Mouse (Mus musculus): ENCODE data around the gene Scn4b. TPM values are rescaled to one million over a fixed set of nuclear protein-coding genes. Genes with fewer than 3 reads are reported as not detected.

Gene Scn4b
- 0.17 and 0.30 TPM in 2 replicates for polyA plus RNA-seq (2012; rRNA removed)

GRCm38 (mm10) chr9:45138191-45139032 is at the start of gene Scn4b:
Scn4b (plus strand) TSS chr9:45138395.

GRCm38 (mm10) chr9:45117741-45118431 is 20.3 kb upstream of the Scn4b start, which contains the start of gene Scn2b:
Scn2b (plus strand) TSS chr9:45117782.

GRCm38 (mm10) chr9:45181770-45182169 is 43.6 kb downstream of the Scn4b start, which contains the start of gene BC049352:
BC049352 (plus strand) TSS chr9:45182007.

Other genes starting within 250 kb of the Scn4b start
- 681 and 765 TPM in 2 replicates for gene Atp5l, start 217.7 kb upstream of the Scn4b start, polyA plus RNA-seq (2012; rRNA removed)
- 27.6 and 29.7 TPM in 2 replicates for gene Ube4a, start 172.8 kb upstream of the Scn4b start, polyA plus RNA-seq (2012; rRNA removed)
- not detected in 2 replicates for gene Cd3g, start 158.0 kb upstream of the Scn4b start, polyA plus RNA-seq (2012; rRNA removed)
- not detected in 2 replicates for gene Cd3d, start 156.6 kb upstream of the Scn4b start, polyA plus RNA-seq (2012; rRNA removed)
- gene Cd3e, start 128.8 kb upstream of the Scn4b start, polyA plus RNA-seq (2012; rRNA removed): not detected in 2 replicates
- gene Mpzl2, start 98.6 kb upstream of the Scn4b start, polyA plus RNA-seq (2012; rRNA removed): 0.91 and 4.2 TPM in 2 replicates
- 1.0 and 1.3 TPM in 2 replicates for gene Mpzl3, start 83.2 kb upstream of the Scn4b start, polyA plus RNA-seq (2012; rRNA removed)
- 0.09 and 0.11 TPM in 2 replicates for gene Jaml, start 59.2 kb upstream of the Scn4b start, polyA plus RNA-seq (2012; rRNA removed)
- 7.0 and 7.8 TPM in 2 replicates for gene Scn2b, start 20.6 kb upstream of the Scn4b start, polyA plus RNA-seq (2012; rRNA removed)
- 0.06 and 0.11 TPM in 2 replicates for gene BC049352, start 43.6 kb downstream of the Scn4b start, polyA plus RNA-seq (2012; rRNA removed)
- 0.18 TPM in 1 of 2 replicates, not detected in the other for gene Tmprss4, start 65.7 kb downstream of the Scn4b start, polyA plus RNA-seq (2012; rRNA removed)
- 0.90 and 1.1 TPM in 2 replicates for gene Il10ra, start 130.8 kb downstream of the Scn4b start, polyA plus RNA-seq (2012; rRNA removed)
- 0.02 and 0.14 TPM in 2 replicates for gene Tmprss13, start 180.7 kb downstream of the Scn4b start, polyA plus RNA-seq (2012; rRNA removed)
- 274 and 279 TPM in 2 replicates for gene Fxyd6, start 231.8 kb downstream of the Scn4b start, polyA plus RNA-seq (2012; rRNA removed)